Mouse (Mus musculus) activated CD4-positive, CD25-positive, alpha-beta regulatory T cell (primary cell): Measurements from ENCODE around the gene Ncam1. TPM values are rescaled to one million over a fixed set of nuclear protein-coding genes. Genes with fewer than 3 reads are reported as not detected.

Experiments used
- polyA plus RNA-seq, 2 experiments: library from polyadenylated mRNA; unstranded; fragments of 100-300 nt; shearing (Covaris generic); gene quantifications; one replicate each; pipeline ENCODE4 v1.2.1; 2017

Ncam1 gene
- polyA plus RNA-seq, result under 1 TPM in 1 of 2 experiments, not detected in 1; 0.48 TPM

DNA sequence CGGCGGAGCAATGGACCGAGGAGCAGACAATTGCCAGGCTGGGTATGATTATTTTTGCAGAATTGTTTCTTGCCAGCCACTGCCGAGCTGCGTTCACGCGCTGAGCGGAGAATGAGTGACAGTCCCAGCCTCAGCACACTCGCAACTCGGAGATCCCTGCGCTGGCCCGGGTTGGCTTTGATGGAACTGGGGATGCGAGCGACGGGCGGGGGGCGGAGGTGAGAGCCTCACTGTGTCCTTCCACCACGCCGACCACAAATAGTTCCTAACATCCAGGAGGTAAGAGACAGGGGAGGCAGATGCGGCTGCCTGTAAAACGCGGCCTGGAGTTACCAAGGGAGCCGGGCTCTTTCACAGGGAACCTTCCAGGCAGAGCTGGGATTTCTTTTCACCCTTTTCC is at the start of gene Ncam1:
Gene Ncam1, minus strand, starts transcription at position 120 of the 400 bp plus-strand sequence.

DNA sequence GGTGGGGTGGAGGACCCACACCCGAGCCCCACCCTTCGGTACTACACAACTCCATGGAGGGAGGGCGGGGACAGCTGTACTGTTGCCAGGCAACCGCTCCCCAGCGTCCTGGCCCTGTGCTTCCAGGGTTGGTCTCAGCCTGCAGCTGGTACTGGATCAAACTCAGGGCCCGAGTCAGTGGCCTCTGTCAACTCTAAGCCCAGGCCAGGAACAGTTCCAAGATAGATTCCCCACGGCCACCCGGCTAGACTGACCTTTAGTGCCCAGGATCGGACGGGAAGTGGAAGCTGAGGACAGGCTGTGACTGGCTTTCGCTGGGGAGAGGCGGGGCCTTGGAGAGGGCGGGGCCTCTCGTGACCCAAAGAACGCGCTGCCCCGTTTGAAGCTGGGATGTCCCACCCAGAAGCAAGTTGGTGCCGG is 312.8 kb downstream of the Ncam1 start, which contains the start of gene Ttc12:
Gene Ttc12, minus strand, starts transcription at position 334 of the 420 bp plus-strand sequence.

